Mouse (Mus musculus): ENCODE measurements around the gene Ryr1.
A peak's percentile ranks its signal among the peaks of the same experiment; 100 is the strongest.

Ryr1 gene

GRCm38 (mm10) chr7:29124970-29125369, at the start of gene Ryr1:
TSS of gene Ryr1 (minus strand) at chr7:29125179.
- peak; percentile 88 for DNase-seq (ENCODE audit: low spot score)

- no peak for DNase-seq (ENCODE audit: low spot score)
These were observed 47.5 kb upstream of the Ryr1 start for GRCm38 (mm10) chr7:29172390-29173016.

DNA sequence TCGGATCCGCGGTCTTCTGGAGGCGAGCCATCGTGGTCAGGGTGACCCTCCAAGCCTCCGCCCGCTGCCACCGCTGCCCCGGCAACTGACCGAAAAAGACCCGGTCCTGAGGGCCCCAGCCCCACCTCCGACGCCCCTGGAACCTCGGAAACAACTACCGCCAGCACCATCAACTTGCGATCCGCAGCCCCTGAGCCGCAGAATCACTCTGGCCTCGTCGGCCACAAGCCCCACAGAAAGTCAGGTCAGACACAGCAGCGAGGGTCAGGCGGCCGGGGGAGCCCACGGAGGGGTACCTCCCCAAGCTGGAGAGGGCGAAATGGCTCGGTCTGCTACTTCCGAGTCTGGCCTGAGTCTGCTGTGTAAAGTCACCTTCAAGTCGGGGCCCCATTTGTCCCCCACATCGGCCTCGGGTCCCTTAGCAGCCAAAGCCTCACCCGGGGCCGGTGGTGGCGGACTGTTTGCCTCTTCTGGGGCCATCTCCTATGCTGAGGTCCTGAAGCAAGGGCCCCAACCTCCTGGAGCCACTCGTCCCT, 46.7 kb upstream of the Ryr1 start:
- DNase-seq (ENCODE audit: low spot score) = no peak

DNA sequence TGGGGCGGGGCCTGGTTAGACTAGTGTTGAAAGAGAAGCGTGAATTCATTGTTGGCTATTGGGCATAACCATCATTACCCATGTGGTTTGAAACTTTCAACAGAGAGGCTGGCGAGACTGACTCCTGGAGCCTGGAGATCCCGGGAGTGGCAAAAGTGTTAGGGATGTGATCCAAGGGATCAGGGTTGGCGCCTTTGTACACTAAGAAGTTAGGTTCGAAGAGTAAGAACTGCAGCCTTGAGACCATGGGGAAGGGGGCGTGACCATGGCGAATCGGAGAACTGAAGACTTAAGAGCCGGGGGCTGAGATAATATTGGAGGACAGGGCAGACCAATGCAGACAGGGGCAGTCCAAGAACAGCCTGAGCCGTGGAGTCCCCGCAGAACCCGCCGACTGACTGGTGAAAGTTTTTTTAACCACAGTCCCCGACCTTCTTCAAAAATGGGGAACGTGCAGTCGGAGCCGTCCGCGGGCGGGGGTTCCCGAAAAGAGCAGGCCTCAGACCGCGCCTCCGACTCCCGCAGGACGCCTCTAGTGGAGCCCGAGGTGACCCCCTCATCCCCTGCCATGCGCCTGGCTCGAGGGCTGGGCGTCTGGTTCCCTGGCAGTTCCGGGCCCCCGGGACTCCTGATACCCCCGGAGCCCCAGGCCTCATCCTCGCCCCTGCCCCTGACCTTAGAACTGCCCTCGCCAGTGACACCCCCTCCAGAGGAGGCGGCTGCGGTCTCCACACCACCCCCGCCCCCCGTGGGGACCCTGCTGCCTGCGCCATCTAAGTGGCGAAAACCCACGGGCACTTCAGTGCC, 46.0 kb upstream of the Ryr1 start:
- peak; percentile 79 for DNase-seq (ENCODE audit: low spot score)

DNA sequence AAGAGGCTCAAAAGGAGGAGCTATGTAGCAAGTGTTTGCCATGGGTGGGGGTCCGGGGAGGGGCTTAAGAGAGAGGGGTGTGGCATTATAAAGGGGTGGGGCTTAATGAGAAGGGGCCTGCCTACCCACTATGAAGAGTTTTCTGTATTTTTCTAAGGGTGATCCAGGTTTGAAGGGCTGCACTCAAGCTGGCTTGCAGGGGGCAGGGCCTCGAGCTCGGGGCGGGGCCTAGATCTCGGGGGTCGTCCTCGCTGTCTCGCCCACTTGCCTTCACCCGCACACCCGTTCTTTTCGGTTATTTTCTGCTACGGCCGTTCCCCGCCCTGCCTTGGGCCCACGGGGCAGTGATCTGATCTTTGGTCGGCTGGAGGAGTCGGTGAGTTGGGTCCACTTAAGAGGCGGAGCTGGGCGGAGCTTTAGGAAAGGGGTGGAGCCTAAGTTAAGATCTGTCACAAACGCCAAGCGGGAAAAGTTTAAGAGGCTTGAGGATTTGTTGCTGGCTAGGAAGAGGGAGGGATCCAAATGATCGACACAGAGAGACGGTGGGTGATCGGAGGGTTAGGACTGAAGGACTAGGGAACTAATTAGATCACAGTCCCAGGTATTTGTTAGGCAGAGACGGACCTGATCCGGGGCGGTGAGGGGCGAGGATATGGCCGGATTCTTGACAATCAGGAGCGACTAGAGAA, 45.2 kb upstream of the Ryr1 start, which contains the start of the genes Ggn and Spred3:
Gene Ggn, plus strand, starts transcription at position 145 of the 689 bp plus-strand sequence.
Gene Spred3, minus strand, starts transcription at position 346 of the 689 bp plus-strand sequence.
- peak; percentile 89 for DNase-seq (ENCODE audit: low spot score)

GRCm38 (mm10) chr7:29169231-29170065, 44.5 kb upstream of the Ryr1 start:
- DNase-seq (ENCODE audit: low spot score) = peak; percentile 94

GRCm38 (mm10) chr7:29168791-29169230, 43.8 kb upstream of the Ryr1 start:
- DNase-seq (ENCODE audit: low spot score) = no peak

DNA sequence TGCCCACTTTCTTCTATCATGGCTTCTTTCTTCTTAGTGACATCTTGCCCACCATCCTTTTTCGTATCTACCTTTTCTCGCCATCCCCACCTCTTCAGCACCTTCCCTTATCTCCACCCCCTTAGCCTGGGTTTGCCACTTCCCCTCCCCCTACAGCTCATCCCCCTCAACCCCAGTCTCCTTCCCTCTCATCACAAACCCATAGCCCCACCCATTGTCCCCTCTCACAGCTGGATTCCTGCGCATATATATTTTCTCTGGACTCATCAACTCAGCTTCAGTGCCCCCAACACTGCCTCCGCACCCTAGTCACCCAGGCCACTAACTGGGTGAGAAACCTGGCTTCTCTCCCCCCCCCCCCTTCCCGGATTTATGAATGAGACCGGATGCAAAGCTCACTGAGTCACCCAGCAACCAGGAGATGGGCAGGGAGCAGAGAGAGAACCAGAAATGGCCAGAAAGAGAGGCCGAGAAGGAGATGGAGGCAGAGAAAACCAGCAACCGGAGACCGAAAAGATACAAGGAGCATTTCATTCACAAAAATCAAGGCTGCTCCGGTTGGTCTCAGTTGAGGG, 43.2 kb upstream of the Ryr1 start:
- DNase-seq (ENCODE audit: low spot score) = peak; percentile 17

GRCm38 (mm10) chr7:29167656-29168055, 42.7 kb upstream of the Ryr1 start:
- no peak for DNase-seq (ENCODE audit: low spot score)

GRCm38 (mm10) chr7:29162750-29163525, 38.0 kb upstream of the Ryr1 start:
- peak; percentile 52 for DNase-seq (ENCODE audit: low spot score)

DNA sequence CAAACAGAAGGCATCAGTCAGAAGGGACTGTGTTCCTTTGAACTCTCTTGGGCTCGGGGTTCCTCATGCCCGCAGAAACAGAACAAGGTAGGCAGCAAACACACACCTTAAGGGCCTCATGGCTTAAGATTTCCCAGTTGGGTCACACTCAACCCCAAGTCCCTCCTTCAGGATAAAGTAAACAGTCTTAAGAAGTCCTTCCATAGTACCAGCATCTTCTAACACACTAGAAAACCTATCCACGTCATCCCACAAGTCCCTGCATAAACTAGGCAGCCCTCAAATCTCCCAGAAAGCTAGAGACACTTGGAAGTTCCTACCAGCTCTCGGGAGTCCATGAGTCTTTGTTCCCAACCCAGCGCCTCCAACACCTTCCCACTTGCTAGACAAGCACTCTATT, 37.3 kb upstream of the Ryr1 start:
- DNase-seq (ENCODE audit: low spot score) = no peak

DNA sequence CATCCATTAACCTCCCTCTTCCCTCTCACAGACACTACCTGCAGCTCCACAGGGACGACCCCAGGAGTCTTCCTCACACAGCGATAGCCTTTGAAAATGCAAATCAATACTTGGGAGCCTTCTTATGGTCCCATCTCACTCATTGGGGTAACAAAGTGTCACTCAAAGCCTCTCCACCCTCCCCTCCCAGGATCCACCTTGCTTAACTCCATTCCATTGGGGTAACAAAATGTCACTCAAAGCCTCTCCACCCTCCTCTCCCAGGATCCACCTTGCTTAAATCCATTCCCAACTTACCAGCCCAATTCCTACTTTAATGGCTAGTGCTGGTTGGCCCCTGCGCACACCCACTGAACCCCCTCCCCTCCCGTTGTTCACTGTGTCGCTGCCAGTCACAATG, 33.3 kb upstream of the Ryr1 start:
- DNase-seq (ENCODE audit: low spot score) = no peak

DNA sequence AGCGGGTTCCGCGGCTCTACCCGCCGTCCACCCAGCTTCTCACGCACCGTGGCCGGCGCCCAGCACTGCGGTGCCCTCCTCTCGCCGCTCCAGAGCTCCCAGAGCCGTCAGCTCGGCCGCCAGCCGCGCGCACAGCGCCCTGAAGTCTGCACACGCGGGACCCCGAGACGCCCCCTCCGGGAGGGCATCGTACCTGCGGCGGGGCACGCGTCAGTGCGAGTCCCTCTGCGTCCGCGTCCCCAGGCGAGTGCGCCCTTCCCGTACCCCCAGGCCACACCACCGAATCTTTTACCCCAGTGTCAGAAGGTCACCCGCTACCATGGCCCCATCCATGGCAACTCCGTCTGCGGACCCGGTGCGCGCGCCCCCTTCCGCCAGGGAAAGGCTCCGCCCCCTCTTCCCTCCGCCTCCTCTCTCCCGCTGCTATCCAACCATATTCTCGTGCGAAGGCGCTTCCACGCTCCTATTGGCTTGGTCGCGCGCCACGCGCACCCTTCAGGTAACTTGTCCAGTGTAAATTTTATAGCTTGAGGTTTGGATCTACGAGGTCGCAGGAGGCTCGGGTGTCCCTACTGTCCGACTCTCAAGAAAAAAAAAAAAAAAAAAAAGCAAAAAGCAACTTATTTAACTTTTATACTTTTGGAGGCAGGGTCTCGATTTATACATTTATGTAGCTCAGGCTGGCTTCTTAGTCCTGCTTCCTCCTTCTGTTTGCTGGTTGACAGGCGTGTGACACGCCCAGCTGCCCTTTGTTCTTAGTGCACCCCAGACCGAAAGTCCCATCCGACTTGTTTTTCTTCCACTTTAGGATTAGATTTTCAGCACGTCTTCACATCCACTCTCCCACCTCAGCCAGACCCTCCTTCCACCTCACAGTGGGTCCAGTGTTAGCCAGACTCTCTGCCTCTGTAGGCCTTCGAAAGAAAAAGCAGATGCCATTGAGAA, 31.1 kb upstream of the Ryr1 start, which contains the start of gene Fam98c:
Gene Fam98c, minus strand, starts transcription at position 397 of the 945 bp plus-strand sequence.
- peak; percentile 91 for DNase-seq (ENCODE audit: low spot score)

DNA sequence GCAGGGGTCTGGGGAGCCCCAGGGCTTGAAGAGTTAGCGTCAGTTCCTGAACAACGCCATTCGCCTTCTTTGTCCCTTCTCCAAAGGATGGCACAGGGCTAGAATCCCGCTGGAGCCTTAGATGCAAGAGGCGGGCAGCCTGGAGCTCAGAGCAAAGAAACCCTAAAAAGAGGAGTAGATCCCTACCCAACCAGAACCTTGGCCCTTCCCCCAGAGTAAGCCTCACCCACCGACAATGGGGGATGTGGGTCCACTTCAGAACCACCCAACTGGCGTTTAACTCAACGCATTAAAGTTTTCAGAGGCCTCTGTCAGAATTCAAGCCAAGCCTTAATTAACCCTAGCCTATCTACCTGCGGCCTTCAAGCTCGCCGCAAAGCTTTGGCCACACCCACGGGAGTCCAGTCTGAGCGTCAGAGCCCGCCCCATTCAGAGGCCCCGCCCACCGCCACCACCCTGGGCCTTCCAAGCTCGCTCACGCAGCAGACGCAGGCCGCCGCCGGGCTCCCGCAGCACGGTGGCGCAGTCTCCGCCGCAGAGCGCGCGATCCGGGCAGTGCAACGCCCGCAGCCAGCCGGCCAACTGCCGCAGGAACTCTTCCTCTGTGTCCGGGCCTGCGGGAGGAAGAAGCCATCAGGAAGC, 30.3 kb upstream of the Ryr1 start:
- DNase-seq (ENCODE audit: low spot score) = peak; percentile 88

DNA sequence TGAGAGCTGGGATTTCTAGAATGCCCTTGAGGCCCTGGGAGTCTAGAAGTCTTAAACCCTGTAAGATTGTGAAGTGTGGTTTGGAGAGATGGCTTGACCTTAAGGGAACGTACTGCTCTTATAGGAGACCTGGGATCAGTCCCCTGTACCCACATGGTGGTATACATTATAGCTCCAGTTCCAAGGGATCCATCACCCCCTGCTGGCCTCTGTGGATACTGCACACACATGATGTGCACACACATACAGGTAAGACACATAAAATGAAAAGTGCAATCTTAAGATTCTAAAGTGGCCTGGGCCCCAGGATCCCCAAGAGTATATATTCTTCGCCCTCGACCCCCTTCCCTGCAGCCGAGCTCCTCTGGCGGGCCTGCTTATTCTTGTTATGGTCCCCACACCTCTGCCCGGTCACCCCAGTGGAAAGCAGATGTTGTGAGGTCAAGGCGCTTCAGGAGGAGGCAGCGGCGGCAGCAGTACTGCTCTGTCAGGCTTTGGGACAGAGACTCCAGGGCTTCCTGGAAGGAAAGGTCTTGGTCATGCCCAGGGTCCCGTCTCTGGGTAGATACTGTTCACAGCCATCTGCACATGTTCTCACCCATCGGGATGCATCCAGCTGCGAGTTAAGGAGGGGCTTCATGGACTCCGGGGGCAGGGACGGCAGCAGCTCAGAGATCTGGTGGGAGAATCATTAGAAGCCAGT, 29.2 kb upstream of the Ryr1 start:
- DNase-seq (ENCODE audit: low spot score) = no peak

DNA sequence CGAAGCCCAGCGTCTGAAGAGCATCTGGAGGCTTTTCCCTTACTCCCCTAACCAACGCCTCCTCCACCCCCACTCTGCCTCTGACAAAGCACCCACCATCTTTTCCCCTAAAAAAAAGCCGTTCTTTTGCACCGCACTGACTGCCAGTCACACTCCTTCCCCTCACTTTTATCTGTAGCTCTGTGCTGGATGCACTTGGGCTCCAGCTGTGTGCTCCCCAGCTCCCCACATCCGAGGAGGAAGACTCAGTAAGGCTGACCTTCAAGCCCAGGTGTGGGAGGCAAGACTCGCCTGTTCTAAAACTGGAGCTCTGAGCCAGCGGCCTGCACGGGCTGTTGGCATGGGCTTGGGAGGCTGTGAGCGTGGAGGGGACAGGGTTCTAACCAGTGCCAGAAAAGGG, 26.5 kb upstream of the Ryr1 start:
- DNase-seq (ENCODE audit: low spot score) = no peak

DNA sequence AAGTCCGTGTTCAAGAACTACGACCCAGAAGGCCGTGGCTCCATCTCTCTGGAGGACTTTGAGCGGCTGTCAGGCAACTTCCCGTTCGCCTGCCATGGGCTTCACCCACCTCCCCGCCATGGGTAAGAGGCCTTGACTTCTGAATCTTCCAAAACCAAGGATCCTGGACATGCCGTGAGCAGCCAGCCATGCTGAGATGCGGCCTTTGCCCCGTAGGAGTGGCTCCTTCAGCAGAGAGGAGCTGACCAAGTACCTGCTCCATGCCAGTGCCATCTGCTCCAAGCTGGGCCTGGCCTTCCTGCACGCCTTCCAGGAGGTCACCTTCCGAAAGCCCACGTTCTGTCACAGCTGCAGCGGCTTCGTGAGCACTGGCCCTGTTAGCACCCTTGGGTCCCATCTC, 23.8 kb upstream of the Ryr1 start:
- DNase-seq (ENCODE audit: low spot score) = no peak

Data from embryo, embryonic 10.5 days (tissue).